Mouse (Mus musculus): Measurements from ENCODE around the gene Trim26. TPM values are rescaled to one million over a fixed set of nuclear protein-coding genes. Genes with fewer than 3 reads are reported as not detected.

Trim26 gene
- 21.2 TPM for polyA plus RNA-seq (2014; fragmentation: Illumina TruSeq; extraction: RNeasy Lipid Tissue Mini Kit (QIAGEN cat#74804); ENCODE audit: low read depth, low replicate concordance)

DNA sequence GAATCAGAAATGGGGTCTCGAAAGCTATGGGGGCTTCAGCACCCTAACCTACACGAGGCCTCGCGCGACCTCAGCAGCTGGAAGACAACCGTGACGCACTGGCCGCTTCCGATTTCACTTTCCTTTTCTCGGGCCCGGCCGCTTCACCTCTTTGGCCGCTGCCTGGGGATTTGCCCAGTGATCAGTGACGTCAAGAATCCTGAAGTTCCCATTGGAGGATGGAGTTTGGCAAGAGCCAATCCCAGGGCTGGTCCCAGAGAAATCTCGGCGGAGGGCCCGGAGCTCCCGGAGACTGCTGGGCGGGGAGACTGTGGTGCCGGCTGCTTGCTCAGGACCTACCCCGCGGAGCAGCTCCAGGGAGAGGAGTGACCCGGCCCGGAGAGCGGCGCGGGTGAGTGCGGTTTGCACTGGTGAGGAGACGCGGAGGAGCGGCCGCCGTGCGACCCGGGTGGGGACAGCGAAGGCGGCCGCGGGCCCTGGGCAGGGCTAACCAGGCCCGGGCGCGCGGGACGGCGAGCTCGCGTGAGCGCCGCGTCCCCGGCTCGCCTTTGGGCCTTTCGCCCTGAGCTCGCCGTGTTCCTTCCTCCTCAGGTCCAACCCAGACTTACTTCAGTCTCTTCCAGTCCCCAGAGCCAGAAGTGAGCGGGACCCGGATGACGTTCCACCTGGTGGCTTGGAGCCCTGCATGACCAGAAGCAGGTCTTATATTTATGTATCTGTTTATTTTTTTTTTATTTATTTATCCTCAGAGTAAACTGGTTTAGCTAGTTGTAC, at the start of gene Trim26:
Gene Trim26 (plus strand): TSS at position 261 of the 774 bp plus-strand sequence.

DNA sequence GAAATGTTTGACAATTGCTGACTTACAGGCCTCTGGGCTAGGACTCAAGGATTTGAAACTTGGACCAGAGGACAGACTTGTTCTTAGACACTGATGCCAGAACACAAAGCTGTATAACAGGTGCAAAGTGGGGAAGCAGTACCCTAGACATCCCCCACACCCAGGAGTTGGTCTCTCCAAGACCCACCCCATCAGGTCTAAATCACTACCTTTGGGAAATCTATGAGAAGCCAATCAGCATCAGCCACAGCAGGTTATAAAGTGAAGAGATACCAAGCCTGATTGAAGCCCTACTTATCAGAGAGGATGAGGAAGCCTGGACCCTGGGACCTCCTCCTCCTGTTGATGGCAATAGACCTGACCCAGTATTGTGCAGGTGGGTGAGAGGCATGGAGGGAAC, 25.1 kb upstream of the Trim26 start, which contains the start of gene H2-M10.6:
Gene H2-M10.6 (plus strand): TSS at position 301 of the 400 bp plus-strand sequence.

DNA sequence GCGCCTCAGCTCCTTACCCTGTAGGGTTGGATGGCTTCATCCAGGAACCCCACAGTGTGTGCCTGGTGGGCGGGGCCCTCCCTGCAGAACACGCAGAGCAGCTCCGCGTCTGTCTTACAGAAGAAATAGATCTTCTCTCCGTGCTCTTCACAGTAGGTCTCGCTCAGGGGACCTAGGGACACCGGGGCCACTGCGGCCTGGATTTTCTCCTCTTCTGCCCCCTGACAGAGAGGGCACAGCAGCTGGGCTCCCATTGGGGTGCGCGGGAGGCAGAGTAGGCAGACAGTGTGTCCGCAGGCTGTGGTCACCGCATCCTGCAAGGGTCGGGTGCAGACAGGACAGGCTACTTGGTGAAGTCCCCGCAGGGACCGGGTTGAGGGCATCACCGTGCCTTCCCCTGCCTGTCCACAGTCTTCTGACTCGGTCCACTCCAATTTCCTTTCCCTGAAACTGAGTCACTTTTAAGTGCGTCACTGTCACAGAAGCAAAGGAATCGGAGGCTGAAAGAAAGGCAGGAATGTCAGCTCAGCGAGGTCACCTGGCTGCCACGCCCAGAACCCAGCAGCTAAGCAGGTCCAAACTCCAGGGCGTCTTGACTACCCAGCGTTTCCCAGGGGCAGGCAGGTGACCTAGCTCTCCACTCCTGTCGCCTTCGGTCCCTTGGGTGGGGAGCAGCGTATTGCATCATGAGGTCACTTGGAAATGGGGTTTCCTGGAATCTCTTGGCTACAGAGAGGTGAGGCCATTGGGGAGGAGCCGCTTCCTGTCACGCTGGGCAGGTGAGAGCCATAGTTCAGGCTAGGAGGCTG, 30.0 kb downstream of the Trim26 start, which contains the start of gene Trim15:
Gene Trim15 (minus strand): TSS at position 492 of the 809 bp plus-strand sequence.

DNA sequence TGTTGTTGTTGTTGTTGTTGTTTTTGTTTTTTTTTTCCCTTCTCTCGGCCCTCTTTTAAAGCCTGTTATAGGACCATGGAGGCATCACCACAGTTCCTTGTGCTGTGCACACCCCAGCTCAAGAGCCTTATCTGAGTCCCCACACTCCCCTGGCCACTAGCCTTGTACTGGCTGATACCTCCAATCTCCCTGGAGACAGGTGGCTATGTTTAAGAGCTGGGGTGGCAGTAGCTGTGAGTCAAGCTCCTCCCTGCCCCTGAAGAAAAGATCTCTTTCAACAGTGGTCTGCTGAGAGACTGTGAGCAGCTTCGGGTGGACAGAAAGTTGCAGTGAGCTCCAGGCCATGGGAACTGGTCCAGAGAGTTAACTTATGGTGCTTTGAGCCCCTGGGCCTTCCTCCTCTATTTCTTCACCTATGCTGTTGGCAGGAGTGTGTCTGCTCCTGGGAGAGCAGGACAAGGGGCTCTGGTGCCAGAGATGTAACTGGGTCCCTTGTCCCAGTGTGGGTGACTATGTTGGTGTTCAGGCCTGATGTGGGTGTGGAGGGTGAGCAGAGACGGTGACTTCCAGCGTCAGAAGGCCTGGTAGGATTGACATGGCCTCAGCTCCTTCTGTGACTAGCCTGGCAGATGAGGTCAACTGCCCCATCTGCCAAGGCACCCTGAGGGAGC, 32.5 kb downstream of the Trim26 start, which contains the start of gene Trim10:
Gene Trim10 (plus strand): TSS at position 291 of the 671 bp plus-strand sequence.

DNA sequence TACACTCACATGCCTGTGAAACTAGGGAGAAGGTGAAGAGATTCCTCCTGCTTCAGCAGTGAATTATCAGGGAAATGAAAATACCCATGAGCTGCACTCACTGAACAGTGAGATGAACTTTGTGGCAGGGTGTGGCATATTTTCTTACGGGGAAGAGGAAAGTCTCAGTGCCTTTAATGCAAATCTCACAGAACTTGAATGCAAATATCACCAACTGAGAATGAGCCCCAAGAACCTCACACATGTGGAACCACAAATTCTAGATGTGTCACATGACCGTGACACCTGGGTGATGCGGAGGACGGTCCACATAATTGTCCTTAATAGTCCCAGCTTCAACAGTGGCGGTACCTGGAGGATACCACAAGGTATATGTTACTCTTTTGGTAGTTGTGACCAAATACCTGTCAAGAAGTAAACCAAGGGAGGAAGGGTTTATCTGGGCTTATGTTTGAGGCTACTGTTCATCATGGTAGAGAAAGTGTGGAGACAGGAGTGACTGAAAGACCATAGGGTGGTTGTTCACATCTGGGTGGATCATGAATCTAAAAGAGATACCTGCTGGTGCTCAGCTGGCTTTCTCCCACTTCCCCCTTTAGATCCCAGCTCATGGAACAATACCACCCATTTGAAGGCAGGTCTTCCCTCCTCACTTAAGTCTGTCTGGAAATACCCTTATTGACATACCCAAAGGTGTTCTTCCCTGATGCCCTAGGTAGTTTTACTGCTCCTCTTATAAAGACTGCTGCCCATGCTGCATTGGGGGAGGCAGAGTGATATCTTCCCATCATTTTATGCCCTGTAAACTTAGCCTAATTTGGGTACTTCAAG, 53.4 kb downstream of the Trim26 start, which contains the start of gene Trim40:
Gene Trim40 (minus strand): TSS at position 51 of the 831 bp plus-strand sequence.

DNA sequence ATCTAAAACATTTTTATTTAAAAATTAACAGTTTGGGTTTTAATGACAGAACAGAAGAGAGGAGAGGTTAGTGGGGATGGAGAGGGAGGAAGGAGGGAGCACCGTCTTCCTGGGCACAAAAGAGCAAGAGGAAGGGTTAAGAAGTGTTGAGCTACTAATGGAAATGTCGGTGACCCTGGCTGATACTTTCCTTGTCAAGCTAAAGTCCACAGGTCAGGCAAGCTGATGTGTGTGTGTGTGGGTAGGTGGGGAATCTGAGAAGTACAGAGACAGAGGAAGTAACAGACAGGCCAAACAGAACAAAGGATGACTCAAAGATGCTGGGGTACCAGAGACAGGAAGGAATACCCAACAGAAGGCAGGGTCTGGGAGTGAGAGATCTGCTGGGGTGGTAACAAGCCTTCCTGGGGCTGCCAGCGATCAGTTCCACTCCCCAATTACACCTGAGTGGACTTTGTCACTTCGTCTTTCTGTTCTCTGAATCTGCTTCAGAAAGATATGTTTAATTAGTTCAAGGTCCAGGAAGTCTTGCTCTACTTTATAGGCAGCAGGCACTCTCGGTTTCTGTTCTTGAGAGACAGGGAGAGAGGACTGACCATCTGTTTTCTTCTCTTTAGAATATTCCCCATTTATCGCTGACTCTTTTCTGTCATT, 60.7 kb downstream of the Trim26 start, which contains the start of gene Trim31:
Gene Trim31 (plus strand): TSS at position 567 of the 654 bp plus-strand sequence.

Other genes with a start within 250 kb of the Trim26 start
- gene H2-M9, start 194.5 kb upstream of the Trim26 start, polyA plus RNA-seq (2014; fragmentation: Illumina TruSeq; extraction: RNeasy Lipid Tissue Mini Kit (QIAGEN cat#74804); ENCODE audit: low read depth, low replicate concordance): not detected
- not detected for gene H2-M1, start 164.9 kb upstream of the Trim26 start, polyA plus RNA-seq (2014; fragmentation: Illumina TruSeq; extraction: RNeasy Lipid Tissue Mini Kit (QIAGEN cat#74804); ENCODE audit: low read depth, low replicate concordance)
- not detected for gene H2-M10.5, start 64.2 kb upstream of the Trim26 start, polyA plus RNA-seq (2014; fragmentation: Illumina TruSeq; extraction: RNeasy Lipid Tissue Mini Kit (QIAGEN cat#74804); ENCODE audit: low read depth, low replicate concordance)
- not detected for gene H2-M10.6, start 25.0 kb upstream of the Trim26 start, polyA plus RNA-seq (2014; fragmentation: Illumina TruSeq; extraction: RNeasy Lipid Tissue Mini Kit (QIAGEN cat#74804); ENCODE audit: low read depth, low replicate concordance)
- not detected for gene Trim15, start 30.1 kb downstream of the Trim26 start, polyA plus RNA-seq (2014; fragmentation: Illumina TruSeq; extraction: RNeasy Lipid Tissue Mini Kit (QIAGEN cat#74804); ENCODE audit: low read depth, low replicate concordance)
- not detected for gene Trim10, start 32.4 kb downstream of the Trim26 start, polyA plus RNA-seq (2014; fragmentation: Illumina TruSeq; extraction: RNeasy Lipid Tissue Mini Kit (QIAGEN cat#74804); ENCODE audit: low read depth, low replicate concordance)
- not detected for gene Trim40, start 53.0 kb downstream of the Trim26 start, polyA plus RNA-seq (2014; fragmentation: Illumina TruSeq; extraction: RNeasy Lipid Tissue Mini Kit (QIAGEN cat#74804); ENCODE audit: low read depth, low replicate concordance)
- not detected for gene Trim31, start 61.0 kb downstream of the Trim26 start, polyA plus RNA-seq (2014; fragmentation: Illumina TruSeq; extraction: RNeasy Lipid Tissue Mini Kit (QIAGEN cat#74804); ENCODE audit: low read depth, low replicate concordance)
- gene Rnf39, start 105.8 kb downstream of the Trim26 start, polyA plus RNA-seq (2014; fragmentation: Illumina TruSeq; extraction: RNeasy Lipid Tissue Mini Kit (QIAGEN cat#74804); ENCODE audit: low read depth, low replicate concordance): not detected
- gene Ppp1r11, start 114.6 kb downstream of the Trim26 start, polyA plus RNA-seq (2014; fragmentation: Illumina TruSeq; extraction: RNeasy Lipid Tissue Mini Kit (QIAGEN cat#74804); ENCODE audit: low read depth, low replicate concordance): 163 TPM
- 36.6 TPM for gene Znrd1, start 121.4 kb downstream of the Trim26 start, polyA plus RNA-seq (2014; fragmentation: Illumina TruSeq; extraction: RNeasy Lipid Tissue Mini Kit (QIAGEN cat#74804); ENCODE audit: low read depth, low replicate concordance)
- 458 TPM for gene Znrd1as, start 121.5 kb downstream of the Trim26 start, polyA plus RNA-seq (2014; fragmentation: Illumina TruSeq; extraction: RNeasy Lipid Tissue Mini Kit (QIAGEN cat#74804); ENCODE audit: low read depth, low replicate concordance)
- gene 2410137M14Rik, start 144.1 kb downstream of the Trim26 start, polyA plus RNA-seq (2014; fragmentation: Illumina TruSeq; extraction: RNeasy Lipid Tissue Mini Kit (QIAGEN cat#74804); ENCODE audit: low read depth, low replicate concordance): 0.97 TPM
- 0.97 TPM for gene H2-M5, start 152.4 kb downstream of the Trim26 start, polyA plus RNA-seq (2014; fragmentation: Illumina TruSeq; extraction: RNeasy Lipid Tissue Mini Kit (QIAGEN cat#74804); ENCODE audit: low read depth, low replicate concordance)
- gene Zfp57, start 164.0 kb downstream of the Trim26 start, polyA plus RNA-seq (2014; fragmentation: Illumina TruSeq; extraction: RNeasy Lipid Tissue Mini Kit (QIAGEN cat#74804); ENCODE audit: low read depth, low replicate concordance): 27.4 TPM
- gene Mog, start 186.3 kb downstream of the Trim26 start, polyA plus RNA-seq (2014; fragmentation: Illumina TruSeq; extraction: RNeasy Lipid Tissue Mini Kit (QIAGEN cat#74804); ENCODE audit: low read depth, low replicate concordance): not detected
- gene Gabbr1, start 208.8 kb downstream of the Trim26 start, polyA plus RNA-seq (2014; fragmentation: Illumina TruSeq; extraction: RNeasy Lipid Tissue Mini Kit (QIAGEN cat#74804); ENCODE audit: low read depth, low replicate concordance): 10.9 TPM

Measured in testis, adult 10 weeks (tissue).